Mouse (Mus musculus) gonadal fat pad, adult 2 months (tissue): Measurements from ENCODE around the gene Pprc1. TPM values are rescaled to one million over a fixed set of nuclear protein-coding genes. Genes with fewer than 3 reads are reported as not detected.

ENCODE experiments used
- DNase-seq: peaks from one replicate; pipeline ENCODE4 v3.0.0-alpha.2; 2012; ENCODE audit warnings: low read depth
- polyA plus RNA-seq: library from polyadenylated mRNA; depleted of rRNA; stranded (reverse); fragments of >200 nt; gene quantifications from 2 replicates; pipeline ENCODE4 v1.2.3, GENCODE M21; 2012; rRNA removed

Gene Pprc1
- polyA plus RNA-seq, 1 experiment, result 12.0 TPM

DNA sequence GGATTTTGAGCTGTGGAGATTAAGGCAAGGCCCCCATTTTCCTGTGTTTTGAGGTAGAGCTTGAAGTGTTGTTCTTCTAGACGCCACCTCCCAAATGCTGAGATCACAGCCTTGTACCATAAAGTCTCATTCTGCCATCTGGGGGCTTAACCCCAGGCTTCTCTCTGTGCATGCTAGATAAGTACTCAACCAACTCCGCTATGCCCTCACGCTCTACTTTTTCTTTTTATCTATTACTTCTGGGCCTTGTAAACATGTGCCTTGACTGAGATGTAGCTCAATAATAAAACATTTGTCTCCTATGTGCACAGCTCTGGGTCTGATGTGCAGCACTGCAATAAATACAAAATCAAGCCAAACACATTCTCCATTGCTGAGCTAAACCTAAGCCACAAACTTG is 74.8 kb downstream of the Pprc1 start:
- DNase-seq, result no peak

DNA sequence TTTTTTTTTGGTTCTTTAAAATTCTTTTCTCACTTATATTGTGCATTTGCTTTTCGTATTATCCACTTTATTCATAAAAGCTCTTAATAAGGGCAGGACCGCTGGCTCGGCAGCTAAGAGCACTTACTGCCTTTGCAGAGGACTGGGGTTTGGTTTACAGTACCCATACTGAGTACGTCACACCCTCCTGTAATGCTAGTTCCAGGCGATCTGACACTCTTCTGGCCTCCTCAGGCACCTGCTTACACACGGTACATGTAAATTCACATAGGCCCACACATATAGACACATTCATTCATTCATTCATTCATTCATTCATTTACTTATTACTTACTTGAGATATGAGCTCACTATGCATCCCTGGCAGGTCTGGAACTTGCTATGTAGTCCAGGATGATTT is 76.2 kb downstream of the Pprc1 start:
- DNase-seq, result no peak

Other genes starting within 250 kb of the Pprc1 start
- 1.5 and 2.0 TPM in 2 replicates for gene Kcnip2, start 228.8 kb upstream of the Pprc1 start, polyA plus RNA-seq
- 11.1 and 12.3 TPM in 2 replicates for gene Armh3, start 46.4 kb upstream of the Pprc1 start, polyA plus RNA-seq
- gene Hps6, start 41.4 kb upstream of the Pprc1 start, polyA plus RNA-seq, result 6.9 and 7.5 TPM in 2 replicates
- 173 and 193 TPM in 2 replicates for gene Ldb1, start 328 bp downstream of the Pprc1 start, polyA plus RNA-seq
- gene Nolc1, start 31.0 kb downstream of the Pprc1 start, polyA plus RNA-seq, result 8.6 and 12.0 TPM in 2 replicates
- gene Elovl3, start 87.0 kb downstream of the Pprc1 start, polyA plus RNA-seq, result 0.24 TPM in 1 of 2 replicates, not detected in the other
- 0.19 TPM in 1 of 2 replicates, not detected in the other for gene Pitx3, start 103.4 kb downstream of the Pprc1 start, polyA plus RNA-seq
- gene Gbf1, start 107.6 kb downstream of the Pprc1 start, polyA plus RNA-seq, result 71.0 and 81.8 TPM in 2 replicates